Mouse (Mus musculus) olfactory bulb, adult 2 months (tissue): ENCODE data around the gene Unc13a. TPM values are rescaled to one million over a fixed set of nuclear protein-coding genes. Genes with fewer than 3 reads are reported as not detected.

Experiments used
- H3K27ac ChIP-seq: fragments of 200-500 bp; 2 replicates; pipeline ENCODE4 v1.5.1; 2012; ENCODE audit warnings: low read depth, low read length; ENCODE audit not compliant: insufficient read depth
- H3K4me1 ChIP-seq: fragments of 200-500 bp; 2 replicates; pipeline ENCODE4 v1.6.1; 2012; ENCODE audit warnings: low read length; ENCODE audit not compliant: control insufficient read depth, insufficient read depth
- H3K4me3 ChIP-seq: fragments of 200-500 bp; 2 replicates; pipeline ENCODE4 v1.5.1; 2012; ENCODE audit warnings: mild to moderate bottlenecking, low read depth, low read length, moderate library complexity; ENCODE audit not compliant: insufficient read depth
- CTCF ChIP-seq: fragments of 200-500 bp; IDR thresholded peaks from 2 replicates; pipeline ENCODE4 v1.5.1; 2012; ENCODE audit warnings: low read depth, mild to moderate bottlenecking, low read length, moderate library complexity; ENCODE audit not compliant: insufficient read depth
- POLR2A ChIP-seq: fragments of 200-500 bp; IDR thresholded peaks from 2 replicates; pipeline ENCODE4 v1.6.1; 2012; ENCODE audit warnings: mild to moderate bottlenecking, low read depth, low read length, moderate library complexity; ENCODE audit not compliant: insufficient read depth
- WGBS: fragments of 180-500 bp; shearing (Covaris S2); methylation state at CpG from one replicate; pipeline ENCODE4 v1.1.7; 2018; 5-methylcytosine and 5-hydroxymethylcytosine counted together
- polyA plus RNA-seq: library from polyadenylated mRNA; stranded (reverse); fragments of >200 nt; gene quantifications from 2 replicates; pipeline ENCODE4 v1.2.4, GENCODE M21; 2012; ENCODE audit warnings: low replicate concordance; ENCODE audit not compliant: missing spikeins, insufficient read depth, insufficient read length

Gene Unc13a
- not detected in 2 replicates for polyA plus RNA-seq

- WGBS: under 1% methylated on average over 42 of the region's 42 CpGs
- peak within 1 kb of the TSS; percentile 81 for H3K4me3 ChIP-seq
- H3K4me1 ChIP-seq: peaks cover 33% of the 10 kb centered on the region
- TF ChIP-seq CTCF: no peak
- peak; percentile 87 for TF ChIP-seq POLR2A
- peak within 1 kb of the TSS; percentile 82 for H3K27ac ChIP-seq
These were observed at the start of gene Unc13a for GRCm38 (mm10) chr8:71671549-71671965. Gene Unc13a, minus strand, starts transcription at chr8:71671757.

GRCm38 (mm10) chr8:71719928-71720457 is 48.4 kb upstream of the Unc13a start:
- TF ChIP-seq POLR2A: no peak
- no peak for TF ChIP-seq CTCF
- WGBS: 15% methylated on average over 7 of the region's 7 CpGs
- Histone ChIP-seq H3K4me3 (0 out of 2 replicates have a peak overlapping the region, but pooled peaks have one; percentile 8), H3K27ac (peak overlapping the region; percentile 88), H3K4me1 (peaks cover 63% of the 10 kb centered on the region)

- no peak for TF ChIP-seq POLR2A
- TF ChIP-seq CTCF: no peak
- Histone ChIP-seq H3K4me3 (no peak overlapping the region), H3K4me1 (peaks cover 59% of the 10 kb centered on the region), H3K27ac (peak overlapping the region; percentile 88)
- WGBS: 9% methylated on average over 4 of the region's 4 CpGs
These were observed 47.7 kb upstream of the Unc13a start for GRCm38 (mm10) chr8:71719218-71719617.

- Histone ChIP-seq H3K4me3 (no peak overlapping the region), H3K27ac (peak overlapping the region; percentile 88), H3K4me1 (peaks cover 55% of the 10 kb centered on the region)
- TF ChIP-seq POLR2A (no peak), CTCF (no peak)
- WGBS: 23% methylated on average over 3 of the region's 3 CpGs
These were observed 46.7 kb upstream of the Unc13a start for GRCm38 (mm10) chr8:71718252-71718651.

GRCm38 (mm10) chr8:71717096-71717495 is 45.5 kb upstream of the Unc13a start:
- 78% methylated on average over 12 of the region's 12 CpGs for WGBS
- Histone ChIP-seq H3K4me1 (peaks cover 49% of the 10 kb centered on the region), H3K27ac (no peak overlapping the region), H3K4me3 (no peak overlapping the region)
- TF ChIP-seq CTCF (no peak), POLR2A (no peak)

GRCm38 (mm10) chr8:71716561-71717053 is 45.0 kb upstream of the Unc13a start:
- TF ChIP-seq CTCF (no peak), POLR2A (no peak)
- no peak overlapping the region for H3K4me3 ChIP-seq
- no peak overlapping the region for H3K27ac ChIP-seq
- WGBS: 83% methylated on average over 13 of the region's 13 CpGs
- H3K4me1 ChIP-seq: peaks cover 44% of the 10 kb centered on the region

- peaks cover 39% of the 10 kb centered on the region for H3K4me1 ChIP-seq
- TF ChIP-seq POLR2A (no peak), CTCF (no peak)
- 59% methylated on average over 8 of the region's 8 CpGs for WGBS
- H3K4me3 ChIP-seq: no peak overlapping the region
- no peak overlapping the region for H3K27ac ChIP-seq
These were observed 44.0 kb upstream of the Unc13a start for GRCm38 (mm10) chr8:71715531-71715930.

- 66% methylated on average over 2 of the region's 2 CpGs for WGBS
- H3K27ac ChIP-seq: no peak overlapping the region
- no peak for TF ChIP-seq CTCF
- TF ChIP-seq POLR2A: no peak
- peaks cover 23% of the 10 kb centered on the region for H3K4me1 ChIP-seq
- H3K4me3 ChIP-seq: no peak overlapping the region
These were observed 40.0 kb upstream of the Unc13a start for GRCm38 (mm10) chr8:71711574-71711973.

- 19% methylated on average over 25 of the region's 25 CpGs for WGBS
- 0 out of 2 replicates have a peak, but pooled peaks have one; percentile 22 for TF ChIP-seq POLR2A
- TF ChIP-seq CTCF: peak; percentile 38
- H3K4me1 ChIP-seq: peaks cover 23% of the 10 kb centered on the region
- H3K4me3 ChIP-seq: no peak overlapping the region
- H3K27ac ChIP-seq: no peak overlapping the region
These were observed 38.4 kb upstream of the Unc13a start for GRCm38 (mm10) chr8:71709800-71710446.
